Mouse (Mus musculus) retina, embryonic 14.5 days (tissue): ENCODE results near the gene Ttc17.
A peak's percentile ranks its signal among the peaks of the same experiment; 100 is the strongest.
"Not testable (repeated sequence)": the region's sequence is repeated elsewhere in the genome, so short reads cannot be mapped to it uniquely, and the experiment has no call there.

Source experiments
- DNase-seq: peaks from one replicate; pipeline ENCODE4 v3.0.0-alpha.2; 2015; ENCODE audit warnings: low spot score

The Ttc17 gene

GRCm38 (mm10) chr2:94406083-94406957 lies at the start of gene Ttc17:
Gene Ttc17 (minus strand): TSS chr2:94406689.
- peak; percentile 91 for DNase-seq

- no peak for DNase-seq
Measured at GRCm38 (mm10) chr2:94449643-94450042, 43.2 kb upstream of the Ttc17 start.

GRCm38 (mm10) chr2:94436952-94437351 lies 30.5 kb upstream of the Ttc17 start:
- no peak for DNase-seq

- DNase-seq = no peak
Measured at GRCm38 (mm10) chr2:94435481-94435880, 29.0 kb upstream of the Ttc17 start.

- no peak for DNase-seq
Measured at GRCm38 (mm10) chr2:94434833-94435232, 28.3 kb upstream of the Ttc17 start.

GRCm38 (mm10) chr2:94432214-94432613 lies 25.7 kb upstream of the Ttc17 start:
- no peak for DNase-seq

- no peak for DNase-seq
Measured at GRCm38 (mm10) chr2:94428456-94428855, 22.0 kb upstream of the Ttc17 start.

GRCm38 (mm10) chr2:94407441-94407840 lies 952 bp upstream of the Ttc17 start:
- DNase-seq = no peak

- DNase-seq = peak; percentile 20
Measured at GRCm38 (mm10) chr2:94407021-94407420, 532 bp upstream of the Ttc17 start.

- peak; percentile 49 for DNase-seq
Measured at GRCm38 (mm10) chr2:94405397-94406082, 949 bp downstream of the Ttc17 start.

- no peak for DNase-seq
Measured at GRCm38 (mm10) chr2:94404512-94405240, 1.8 kb downstream of the Ttc17 start.

GRCm38 (mm10) chr2:94402561-94402960 lies 3.9 kb downstream of the Ttc17 start:
- DNase-seq = no peak

GRCm38 (mm10) chr2:94402096-94402495 lies 4.4 kb downstream of the Ttc17 start:
- no peak for DNase-seq

- no peak for DNase-seq
Measured at GRCm38 (mm10) chr2:94401006-94401405, 5.5 kb downstream of the Ttc17 start.

GRCm38 (mm10) chr2:94398138-94398970 lies 8.1 kb downstream of the Ttc17 start:
- no peak for DNase-seq

GRCm38 (mm10) chr2:94397453-94397852 lies 9.0 kb downstream of the Ttc17 start:
- no peak for DNase-seq

- no peak for DNase-seq
Measured at GRCm38 (mm10) chr2:94396325-94396724, 10.2 kb downstream of the Ttc17 start.

GRCm38 (mm10) chr2:94391127-94391526 lies 15.4 kb downstream of the Ttc17 start:
- DNase-seq = not testable (repeated sequence)

- no peak for DNase-seq
Measured at GRCm38 (mm10) chr2:94389000-94389399, 17.5 kb downstream of the Ttc17 start.

GRCm38 (mm10) chr2:94387846-94388245 lies 18.6 kb downstream of the Ttc17 start:
- no peak for DNase-seq

- not testable (repeated sequence) for DNase-seq
Measured at GRCm38 (mm10) chr2:94384483-94384882, 22.0 kb downstream of the Ttc17 start.
